Mouse (Mus musculus) lung, adult 2 months (tissue): ENCODE measurements at regions not wholly inside any gene's neighbourhood (a gene's known extent, or its start where the extent isn't known, plus 50 kb on each side); places are given as distances from the start of the nearest gene placed in this dataset.

Source experiments
- CTCF ChIP-seq: fragments of 200-500 bp; IDR thresholded peaks from 2 replicates; pipeline ENCODE4 v1.5.1; 2011; ENCODE audit warnings: mild to moderate bottlenecking, low read length, control low read depth; ENCODE audit not compliant: insufficient read depth
- POLR2A ChIP-seq: fragments of 200-500 bp; IDR thresholded peaks from 2 replicates; pipeline ENCODE4 v1.6.1; 2011; ENCODE audit warnings: low read depth, mild to moderate bottlenecking, control low read depth, low read length, borderline replicate concordance; ENCODE audit errors: extremely low read depth

DNA sequence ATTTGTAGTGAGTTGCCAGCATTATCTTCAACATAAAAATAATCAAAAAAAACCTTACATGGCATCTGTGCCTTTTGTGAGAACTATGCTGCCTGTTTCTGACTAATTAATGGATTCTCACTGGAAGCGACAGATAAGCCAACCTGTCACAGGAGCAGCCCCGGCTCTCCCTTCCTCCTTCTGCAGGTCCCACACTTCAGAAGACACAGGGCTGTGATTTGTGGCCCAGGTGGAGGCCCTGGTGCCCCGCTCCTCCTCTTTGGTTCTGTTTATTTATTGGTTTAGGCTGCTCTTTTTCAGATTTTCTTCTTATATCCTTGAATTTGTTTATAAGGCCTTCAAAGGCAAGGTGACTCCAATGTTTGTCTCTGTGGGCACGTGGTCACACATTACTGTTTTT is 80.0 kb upstream of the Rasgrp1 start:
- TF ChIP-seq CTCF (no peak), POLR2A (no peak)
